ENCODE assay signal across 8 mouse cellular contexts in the genomic region with DNA sequence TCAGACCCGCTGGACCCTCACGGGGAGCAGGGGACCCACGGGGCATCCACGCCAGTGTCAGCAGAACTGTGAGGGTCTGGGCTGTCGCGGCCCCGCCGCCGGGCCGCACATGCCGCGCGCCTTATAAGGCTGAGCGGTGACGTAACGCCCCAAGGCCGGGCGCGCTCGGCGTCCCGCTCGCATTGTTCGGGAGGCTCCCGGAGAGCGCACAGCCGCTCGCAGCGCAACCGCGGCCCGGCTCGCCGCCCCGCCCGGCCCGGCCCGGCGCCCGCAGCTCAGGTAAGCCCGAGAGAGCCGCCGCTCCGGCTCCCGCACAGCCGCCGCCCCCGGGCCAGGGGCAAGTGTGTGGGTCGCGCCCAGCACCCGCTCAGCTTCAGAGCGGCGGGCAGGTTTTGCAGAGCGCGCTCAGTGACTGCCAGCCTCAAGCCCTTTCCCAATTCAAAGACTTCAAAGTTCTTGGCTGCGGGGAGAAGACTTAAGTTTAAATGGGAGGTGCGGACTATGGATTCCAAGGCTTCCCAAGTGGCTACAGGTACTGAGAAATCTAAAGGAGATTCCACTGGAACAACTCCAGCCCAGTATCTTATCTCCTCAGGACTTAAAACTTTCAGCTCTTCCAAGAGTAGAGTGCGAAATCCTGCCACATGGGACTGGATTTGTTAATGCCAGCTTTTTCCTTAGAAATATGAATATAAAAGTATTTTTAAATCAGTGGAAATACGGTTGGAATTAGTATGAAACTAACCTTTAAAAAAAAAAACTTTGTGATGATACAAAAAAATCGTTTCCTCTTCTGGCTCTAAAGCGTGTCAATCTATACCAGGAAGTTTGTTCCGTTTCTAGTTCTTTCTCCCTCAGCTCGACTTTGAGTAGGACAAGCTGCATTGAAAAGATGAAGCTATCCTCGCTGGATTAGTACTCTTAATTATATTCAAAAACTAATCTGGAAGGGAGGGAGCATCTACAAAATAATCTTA. TPM values are rescaled to one million over a fixed set of nuclear protein-coding genes. Genes with fewer than 3 reads are reported as not detected.
A peak's percentile ranks its signal among the peaks of the same experiment; 100 is the strongest.
DNase-seq lines count a peak whose midpoint lies in the region; ATAC-seq and TF ChIP-seq lines count a peak whose summit lies in the region.

No protein-coding gene starts in this region.

- H3K9me3 ChIP-seq in hindbrain, embryonic 16.5 days (ENCODE audit: control insufficient read depth, low read length), result no peaks in the 10 kb centered on the region

- H3K4me3 ChIP-seq in gastrocnemius, adult 2 months, result peak overlapping the region; percentile 77
- H3K4me3 ChIP-seq in hindbrain, embryonic 16.5 days (ENCODE audit: low read length), result peak overlapping the region; percentile 85

- TF ChIP-seq CTCF in gastrocnemius, adult 2 months (IDR thresholded peaks at IDR 0.05), result no peak

- no peaks in the 10 kb centered on the region for H3K36me3 ChIP-seq in hindbrain, embryonic 16.5 days (ENCODE audit: control insufficient read depth, insufficient read depth, low read length)

- peak; percentile 83 for DNase-seq in Muller cell, postnatal 12 days (ENCODE audit: inconsistent ontology term)
- DNase-seq in cerebellum, postnatal 10 days, result peak; percentile 54 to 64
- DNase-seq in gastrocnemius, adult 2 months, result peak; percentile 88
- peak; percentile 25 to 52 for DNase-seq in left cerebral cortex, postnatal 14 days (ENCODE audit: low spot score in 2 of 2)
- peak; percentile 47 to 62 for DNase-seq in right cerebral cortex, postnatal 10 days (ENCODE audit: low spot score in 2 of 2)
- peak; percentile 72 for DNase-seq in urinary bladder, postnatal 25 days (ENCODE audit: low spot score)

- WGBS in hindbrain, embryonic 16.5 days, result 3% methylated on average over 50 of the region's 64 CpGs

- H3K27ac ChIP-seq in gastrocnemius, adult 2 months, result peak overlapping the region; percentile 92
- H3K27ac ChIP-seq in hindbrain, embryonic 16.5 days (ENCODE audit: low read depth, low read length), result no peak overlapping the region

- no peaks in the 10 kb centered on the region for H3K4me1 ChIP-seq in hindbrain, embryonic 16.5 days (ENCODE audit: control insufficient read depth, insufficient read depth, low read depth, low read length)

- H3K4me2 ChIP-seq in hindbrain, embryonic 16.5 days (ENCODE audit: low read length), result peak overlapping the region; percentile 99

- intact Hi-C loops in gastrocnemius, adult 2 months (cut with DNase I), result loop anchor here (5.0 kb wide), 1 partner anchor 122 kb away; no protein-coding TSS in a partner anchor
- intact Hi-C loops in left cerebral cortex, postnatal 14 days (cut with DNase I), result no loop called here

- peak overlapping the region; percentile 87 for H3K9ac ChIP-seq in hindbrain, embryonic 16.5 days (ENCODE audit: low read depth, low read length)

- peaks cover 3% of the 10 kb centered on the region; the same call in 1 of the 2 replicates for H3K27me3 ChIP-seq in hindbrain, embryonic 16.5 days (replicated peaks; ENCODE audit: control insufficient read depth, insufficient read depth, low read length)

- ATAC-seq in hindbrain, embryonic 16.5 days, result peak; percentile 97
- peak; percentile 75 for ATAC-seq in megakaryocyte progenitor cell, adult 5-6 weeks (replicated peaks; ENCODE audit: poor library complexity)

RNA-seq across cellular contexts. Expression of gene Cmss1, which starts 57.3 kb away (rescaled TPM):
- total RNA-seq in gastrocnemius, adult 2 months (2021), result 10 to 100 TPM; 33.0 to 44.0 TPM
- 36.0 and 38.4 TPM in 2 replicates for polyA plus RNA-seq in hindbrain, embryonic 16.5 days (2015; fragmentation: Nextera tagmentation; extraction: Ambion mirVana)
- total RNA-seq in left cerebral cortex, postnatal 14 days (2021), result 10 to 100 TPM; 14.2 to 17.0 TPM
- 31.4 and 38.5 TPM in 2 replicates for total RNA-seq in megakaryocyte progenitor cell, adult 5-6 weeks (2015)
- total RNA-seq in megakaryocyte progenitor cell, adult 5-6 weeks (2017), result 74.3 and 80.6 TPM in 2 replicates
